Mouse (Mus musculus) lung, postnatal 36 days (tissue): ENCODE measurements around the gene Arhgef19.

Experiments
- DNase-seq: peaks from one replicate; pipeline ENCODE4 v3.0.0; 2022; ENCODE audit warnings: mixed read lengths

Gene Arhgef19

DNA sequence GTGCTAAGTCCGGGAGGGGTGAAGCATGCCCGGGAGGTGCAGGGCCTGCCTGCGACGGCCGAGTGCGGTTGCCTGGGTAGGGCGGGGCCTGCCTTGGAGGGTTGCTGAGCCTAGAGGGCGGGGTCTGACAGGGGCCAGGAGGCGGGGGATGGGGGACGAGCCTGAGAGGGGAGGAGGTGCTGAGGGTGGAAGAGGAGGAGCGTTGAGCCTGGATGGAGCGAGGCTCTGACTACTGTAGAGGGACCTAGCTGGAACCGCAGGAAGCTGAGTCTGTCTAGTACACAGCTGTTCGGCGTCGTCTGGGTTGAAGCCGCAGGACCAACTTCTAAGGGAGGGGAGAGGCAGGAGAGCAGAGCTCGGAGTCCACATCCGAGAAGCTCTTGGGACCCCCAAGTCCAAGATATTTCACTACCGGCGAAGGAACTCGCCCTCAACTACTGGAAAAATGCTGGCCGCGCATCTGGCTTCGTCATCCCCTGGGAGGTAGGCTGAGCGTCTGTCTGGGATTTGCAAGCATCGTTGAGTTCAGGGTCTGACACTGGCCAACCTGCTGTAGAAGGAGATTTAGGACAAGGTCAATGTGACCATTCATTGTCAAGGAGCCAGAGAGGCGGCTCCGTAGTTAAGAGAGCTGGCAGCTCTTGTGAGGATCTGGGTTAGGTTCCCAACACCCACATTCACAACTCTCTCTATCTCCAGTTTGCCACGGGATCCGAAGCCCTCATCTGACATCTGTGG lies at the start of gene Arhgef19:
Arhgef19 (plus strand) TSS at position 112 of the 738 bp plus-strand sequence.
- DNase-seq, result peak; percentile 95

GRCm38 (mm10) chr4:141191294-141191693 lies 48.0 kb upstream of the Arhgef19 start:
- no peak for DNase-seq

- DNase-seq, result no peak
Observed at GRCm38 (mm10) chr4:141194553-141194952, 44.7 kb upstream of the Arhgef19 start.

- no peak for DNase-seq
Observed at GRCm38 (mm10) chr4:141196981-141197685, 42.2 kb upstream of the Arhgef19 start.

DNA sequence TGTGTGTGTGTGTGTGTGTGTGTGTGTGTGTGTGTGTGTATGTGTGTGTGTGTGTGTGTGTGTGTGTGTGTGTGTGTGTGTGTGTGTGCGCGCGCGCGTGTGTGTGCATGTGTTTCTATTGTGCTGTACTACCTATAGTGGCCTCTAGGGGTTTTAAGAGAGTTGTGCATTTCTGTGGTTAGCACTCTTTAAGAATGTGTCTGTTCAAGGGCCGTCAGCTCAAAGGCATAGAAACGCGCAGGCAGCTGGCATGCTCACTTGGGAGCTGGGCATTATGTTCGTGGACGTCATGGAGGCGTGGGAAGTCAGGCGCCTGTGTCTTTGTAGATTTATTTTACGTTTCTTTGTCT lies 41.6 kb upstream of the Arhgef19 start:
- no peak for DNase-seq

GRCm38 (mm10) chr4:141200906-141201305 lies 38.4 kb upstream of the Arhgef19 start:
- no peak for DNase-seq

DNA sequence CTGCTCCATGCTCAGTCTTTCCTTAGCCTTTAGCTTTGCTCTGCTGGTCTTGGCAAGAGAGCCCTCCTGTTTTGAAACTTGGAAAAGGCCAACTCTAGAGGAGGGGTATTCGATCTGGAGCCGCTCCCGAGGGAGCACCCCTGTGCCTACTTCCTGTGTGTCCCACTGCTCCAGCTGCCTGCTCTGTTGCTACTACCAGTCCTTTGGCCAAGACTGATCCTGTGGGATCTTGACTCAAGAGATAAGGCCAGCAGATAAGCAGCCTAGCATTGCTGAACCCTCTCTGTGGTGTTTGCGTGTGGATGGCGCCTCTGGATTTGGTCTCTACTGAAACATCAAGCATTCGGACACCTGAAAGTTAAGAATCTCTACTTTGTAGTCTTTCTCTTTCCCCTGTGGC lies 37.1 kb upstream of the Arhgef19 start:
- no peak for DNase-seq

GRCm38 (mm10) chr4:141204580-141205061 lies 34.7 kb upstream of the Arhgef19 start:
- no peak for DNase-seq

GRCm38 (mm10) chr4:141207081-141207480 lies 32.2 kb upstream of the Arhgef19 start:
- DNase-seq, result no peak

DNA sequence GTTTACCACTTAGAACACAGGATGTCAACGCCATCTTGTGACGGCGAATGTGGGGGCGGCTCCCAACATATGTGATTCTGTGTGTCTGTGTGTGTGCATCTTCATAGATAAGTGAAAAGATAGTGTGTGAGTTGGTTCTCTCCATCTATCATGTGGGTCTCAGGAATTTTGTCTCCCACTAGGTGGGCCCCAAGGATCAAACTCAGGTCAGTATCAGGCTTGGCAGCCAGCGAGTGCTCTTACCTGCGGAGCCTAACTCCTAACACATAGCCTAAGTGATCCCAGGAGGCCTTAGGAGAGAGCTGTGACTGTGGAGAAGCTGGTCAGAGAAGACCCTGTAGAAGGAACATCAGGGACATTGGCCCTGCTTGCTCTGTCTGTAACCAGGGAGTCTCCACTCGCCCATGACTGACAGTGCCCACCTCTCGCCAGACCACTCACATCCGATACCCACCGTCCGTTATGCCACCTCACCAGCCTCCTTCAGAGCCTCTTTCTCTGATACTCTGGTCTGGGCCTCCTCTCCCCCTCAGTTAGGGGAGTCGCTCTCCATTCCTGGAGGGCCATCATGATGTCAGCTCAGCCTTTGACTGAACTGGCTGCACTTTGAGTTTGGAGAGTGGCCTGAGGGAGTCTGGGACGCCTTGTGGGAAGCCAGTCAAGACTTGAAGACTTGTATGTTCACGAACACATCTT lies 28.6 kb upstream of the Arhgef19 start:
- DNase-seq, result peak; percentile 28

DNA sequence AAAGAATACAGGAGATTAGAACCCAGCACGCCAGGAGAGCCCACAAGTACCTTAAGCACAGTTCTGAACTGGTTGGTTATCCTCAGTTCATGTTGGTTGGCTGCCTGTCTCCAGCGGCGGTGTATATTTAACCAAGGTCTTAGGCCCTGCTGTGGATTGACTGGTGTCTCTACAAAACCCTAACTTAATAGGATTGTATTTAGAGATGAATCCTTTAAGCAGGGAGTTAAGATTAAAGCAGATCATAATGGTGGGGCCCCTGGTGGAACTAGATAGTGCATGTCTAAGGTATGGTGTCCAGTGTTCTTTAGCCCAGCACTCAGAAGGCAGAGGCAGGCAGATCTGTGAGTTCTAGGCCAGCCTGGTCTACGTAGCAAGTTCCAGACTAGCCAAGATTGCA lies 27.7 kb upstream of the Arhgef19 start:
- DNase-seq, result no peak

GRCm38 (mm10) chr4:141212892-141213291 lies 26.4 kb upstream of the Arhgef19 start:
- DNase-seq, result no peak

GRCm38 (mm10) chr4:141213342-141213741 lies 26.0 kb upstream of the Arhgef19 start:
- no peak for DNase-seq

GRCm38 (mm10) chr4:141213770-141214336 lies 25.4 kb upstream of the Arhgef19 start, which contains the start of gene Rsg1:
Gene Rsg1, plus strand, starts transcription at chr4:141213956.
- peak; percentile 96 for DNase-seq

GRCm38 (mm10) chr4:141214337-141214851 lies 24.9 kb upstream of the Arhgef19 start:
- DNase-seq, result peak; percentile 59

DNA sequence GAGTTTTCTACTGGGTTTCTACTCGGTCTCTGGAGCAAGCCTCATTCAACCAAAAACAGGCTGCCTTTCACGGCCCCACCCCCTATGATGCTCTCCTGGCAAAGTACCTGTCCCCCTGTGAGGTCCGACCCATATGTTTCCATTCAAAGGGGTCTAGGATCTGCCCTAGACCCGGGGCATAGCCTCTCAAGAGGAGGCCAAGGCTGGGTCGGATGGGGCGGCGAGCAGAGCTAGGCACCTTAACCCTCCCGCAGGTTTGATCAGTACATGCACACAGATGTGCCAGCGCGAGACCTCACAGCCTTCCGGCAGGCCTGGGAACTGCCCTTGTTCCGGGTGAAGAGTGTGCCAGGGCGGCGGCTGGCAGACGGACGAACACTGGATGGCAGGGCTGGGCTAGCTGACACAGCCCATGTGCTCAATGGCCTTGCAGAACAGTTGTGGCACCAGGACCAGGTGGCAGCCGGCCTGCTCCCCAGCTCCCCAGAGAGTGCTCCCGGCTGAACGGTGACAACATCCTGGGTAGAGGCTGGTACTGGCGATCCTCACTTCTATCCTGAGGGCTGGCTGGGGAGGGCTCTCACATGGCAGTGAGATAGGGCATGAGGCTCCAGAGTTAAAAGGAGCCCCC lies 19.6 kb upstream of the Arhgef19 start:
- DNase-seq, result no peak

DNA sequence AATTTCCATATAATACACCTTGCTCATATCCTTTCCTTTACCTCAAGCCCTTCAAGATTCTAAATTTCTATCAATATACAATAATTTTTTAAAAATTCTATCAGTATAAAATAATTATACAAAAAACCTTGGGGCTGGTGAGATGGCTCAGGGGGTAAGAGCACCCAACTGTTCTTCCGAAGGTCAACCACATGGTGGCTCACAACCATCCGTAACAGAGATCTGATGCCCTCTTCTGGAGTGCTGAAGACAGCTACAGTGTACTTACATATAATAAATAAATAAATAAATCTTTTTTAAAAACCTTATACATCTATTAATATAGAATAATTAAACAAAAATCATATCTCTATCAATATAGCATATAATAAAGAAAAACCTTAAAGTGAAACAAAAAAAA lies 17.5 kb upstream of the Arhgef19 start:
- DNase-seq, result no peak

DNA sequence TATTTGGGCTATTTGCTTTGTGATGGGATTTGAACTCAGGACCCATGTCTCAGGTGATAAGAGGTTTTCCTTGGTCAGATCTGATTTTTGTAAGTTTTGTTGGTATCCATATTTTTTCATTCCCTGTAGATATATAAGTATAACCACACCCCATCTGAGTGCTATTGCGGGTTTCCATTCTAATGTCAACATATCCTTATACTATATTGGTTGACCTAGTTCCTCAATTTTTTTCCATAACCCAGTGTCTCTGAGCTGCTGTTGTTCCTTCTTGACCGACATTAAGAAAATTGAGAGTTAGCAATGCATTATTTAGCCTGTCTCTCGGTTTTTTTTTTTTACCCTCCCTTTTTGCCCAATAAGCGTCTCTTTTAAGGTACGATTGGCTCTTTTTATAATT lies 16.5 kb upstream of the Arhgef19 start:
- no peak for DNase-seq

DNA sequence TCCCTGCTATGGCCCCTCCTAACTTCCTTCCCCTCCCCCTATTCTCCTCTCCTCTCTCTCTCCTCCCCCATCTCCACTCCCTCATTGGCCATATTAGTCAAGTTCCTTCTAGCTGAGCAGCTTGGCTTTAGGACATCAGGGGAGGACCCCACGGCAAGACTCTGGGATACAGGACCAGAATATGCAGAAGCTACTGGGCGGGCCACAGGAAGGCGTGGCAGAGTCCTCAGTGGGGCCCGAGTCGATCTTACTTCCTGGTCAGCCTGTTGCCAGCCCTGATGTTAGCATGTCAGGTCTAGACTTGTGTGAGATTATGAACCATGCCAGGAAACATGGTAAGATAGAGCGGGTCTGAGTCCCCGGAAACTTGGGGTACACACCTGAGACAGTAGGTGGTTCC lies 10.6 kb upstream of the Arhgef19 start:
- no peak for DNase-seq

DNA sequence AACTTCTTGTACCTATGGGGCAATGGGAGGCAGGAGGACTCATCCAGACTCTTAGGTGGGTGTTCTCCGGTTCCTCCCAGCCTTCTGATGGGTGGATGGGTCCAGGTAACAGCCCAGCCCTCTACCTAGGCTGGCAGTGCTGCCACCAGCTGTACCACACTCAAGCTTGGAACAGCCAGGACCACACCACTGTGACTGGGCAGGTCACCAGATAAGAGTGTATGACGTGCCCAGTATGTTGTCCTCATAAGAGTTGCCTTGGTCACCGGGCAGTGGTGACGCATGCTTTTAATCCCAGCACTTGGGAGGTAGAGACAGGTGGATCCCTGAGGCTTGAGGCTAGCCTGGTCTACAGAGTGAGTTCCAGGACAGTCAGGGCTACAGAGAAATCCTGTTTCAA lies 6.1 kb upstream of the Arhgef19 start:
- no peak for DNase-seq

DNA sequence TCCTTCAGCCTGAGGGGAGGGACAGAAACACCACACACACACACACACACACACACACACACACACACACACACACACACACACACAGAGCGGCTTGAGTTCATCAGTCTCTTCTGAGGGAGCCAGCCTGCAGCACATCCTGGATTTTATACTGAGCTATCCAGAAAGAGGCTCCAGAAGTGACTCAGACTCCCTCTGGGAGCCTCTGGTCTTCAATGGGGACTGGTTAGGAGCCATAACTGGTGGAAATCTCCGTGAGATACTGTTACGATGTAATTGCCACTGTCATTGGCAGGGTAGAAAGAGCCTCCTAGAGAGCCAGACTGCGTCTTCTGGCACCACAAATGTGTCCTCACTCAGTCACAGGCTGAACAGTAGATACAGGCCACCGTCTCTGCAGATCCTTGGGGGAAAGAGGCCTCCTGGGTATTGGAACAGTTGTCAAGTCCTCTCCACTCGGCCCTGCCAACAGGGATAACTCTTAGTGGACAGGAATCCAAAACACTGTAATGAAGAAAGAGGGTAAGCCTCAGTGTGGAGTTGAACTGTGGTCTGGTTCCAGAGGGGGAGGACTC lies 3.7 kb upstream of the Arhgef19 start:
- DNase-seq, result no peak

DNA sequence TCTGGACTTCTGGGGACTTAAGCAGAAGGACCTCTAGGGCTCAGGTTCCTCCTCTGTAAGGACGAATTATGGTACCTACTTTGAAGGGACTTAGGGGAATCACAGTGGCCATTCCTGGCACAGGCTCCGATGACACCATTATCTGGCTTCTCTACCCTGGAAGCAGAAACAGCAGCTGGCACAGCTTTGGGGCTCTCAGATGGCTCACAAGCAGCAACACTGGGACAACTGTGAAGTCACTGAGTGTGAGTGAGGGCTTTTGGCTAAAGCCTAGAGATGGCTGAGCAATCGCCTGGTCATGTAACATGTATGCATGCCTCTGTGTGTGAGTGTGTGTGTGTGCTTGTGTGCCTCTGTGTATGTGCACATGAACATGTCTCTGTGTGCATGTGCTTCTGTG lies 2.4 kb upstream of the Arhgef19 start:
- no peak for DNase-seq
